Mouse (Mus musculus): ENCODE measurements around the gene Islr2. TPM values are rescaled to one million over a fixed set of nuclear protein-coding genes. Genes with fewer than 3 reads are reported as not detected.
A peak's percentile ranks its signal among the peaks of the same experiment; 100 is the strongest.

Islr2 gene
- polyA plus RNA-seq, 1 experiment = 42.5 TPM

DNA sequence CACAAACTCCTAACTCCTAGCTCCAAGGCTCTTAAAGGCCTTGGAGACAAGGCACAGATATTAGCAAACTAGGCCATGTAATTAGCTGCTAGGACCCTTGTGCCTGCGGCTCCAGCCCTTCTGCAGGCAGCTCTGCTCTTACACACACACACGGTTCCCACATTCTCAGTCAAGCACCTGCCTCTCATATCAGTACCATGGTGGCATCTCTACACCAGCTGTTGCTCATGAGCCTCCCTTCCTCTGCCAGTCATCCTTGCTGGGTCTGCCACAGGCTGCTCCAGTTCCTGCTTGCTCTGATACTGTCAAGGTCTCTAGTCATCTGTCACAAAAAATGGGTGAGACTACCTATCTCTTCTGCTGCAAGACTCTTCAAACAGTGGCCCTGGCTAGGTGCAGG, 20.2 kb upstream of the Islr2 start:
- no peak for DNase-seq (ENCODE audit: extremely low spot score in 1 of 2, low spot score in 1 of 2)

DNA sequence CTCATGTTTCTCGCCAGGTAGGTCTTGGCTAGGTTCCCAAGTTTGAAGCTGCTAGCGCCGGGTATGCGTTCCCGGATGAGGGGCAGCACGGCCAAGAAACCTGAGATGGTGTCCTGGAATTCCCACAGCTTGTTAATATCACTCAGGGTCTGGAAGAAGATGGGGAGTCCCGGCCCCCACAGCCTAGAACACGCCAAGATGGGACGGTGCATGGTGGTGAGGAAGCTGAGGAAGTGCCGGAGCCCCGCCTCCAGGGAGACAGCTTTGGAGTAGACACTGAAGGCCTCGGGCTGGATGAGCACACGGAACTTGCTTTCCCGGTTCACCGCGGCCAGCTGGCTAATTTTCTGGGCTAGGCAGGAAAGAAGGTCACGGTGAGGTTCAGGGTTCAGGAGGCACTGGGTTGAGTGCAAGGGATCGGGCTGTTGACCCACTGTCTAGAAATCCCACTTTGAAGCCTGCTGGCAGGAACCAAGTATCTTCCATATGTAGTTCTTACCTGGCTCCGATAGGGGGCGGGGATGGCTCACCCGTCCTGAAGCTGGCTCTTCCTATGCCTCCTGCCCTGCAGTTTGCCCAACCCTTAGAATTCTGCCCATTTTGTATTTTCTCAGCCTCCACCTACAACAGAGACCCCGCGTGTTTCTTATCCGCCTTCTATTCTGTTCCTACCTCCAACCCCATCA, 16.2 kb upstream of the Islr2 start:
- peak in 1 of 2 experiments; percentile 59 for DNase-seq (ENCODE audit: extremely low spot score in 1 of 2, low spot score in 1 of 2)

DNA sequence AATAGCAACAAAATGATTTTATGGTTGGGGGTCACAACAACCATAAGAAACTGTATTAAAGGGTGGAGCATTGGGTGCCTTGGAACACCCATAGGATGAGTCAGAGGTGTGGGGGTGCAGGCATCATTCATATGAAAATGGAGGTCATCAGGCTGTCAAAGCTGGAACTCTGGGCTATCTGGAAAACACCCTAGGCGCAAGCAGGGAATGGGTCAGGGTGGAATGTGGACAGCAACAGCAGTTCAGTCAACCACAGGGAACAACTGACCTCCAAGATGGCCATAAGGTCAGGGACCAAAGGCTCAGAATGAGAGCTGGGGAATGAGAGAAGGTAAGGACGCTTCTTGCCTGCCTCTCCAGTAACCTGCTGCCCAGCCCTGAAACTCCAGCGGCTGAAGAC, 14.4 kb upstream of the Islr2 start:
- DNase-seq (ENCODE audit: extremely low spot score in 1 of 2, low spot score in 1 of 2) = no peak

DNA sequence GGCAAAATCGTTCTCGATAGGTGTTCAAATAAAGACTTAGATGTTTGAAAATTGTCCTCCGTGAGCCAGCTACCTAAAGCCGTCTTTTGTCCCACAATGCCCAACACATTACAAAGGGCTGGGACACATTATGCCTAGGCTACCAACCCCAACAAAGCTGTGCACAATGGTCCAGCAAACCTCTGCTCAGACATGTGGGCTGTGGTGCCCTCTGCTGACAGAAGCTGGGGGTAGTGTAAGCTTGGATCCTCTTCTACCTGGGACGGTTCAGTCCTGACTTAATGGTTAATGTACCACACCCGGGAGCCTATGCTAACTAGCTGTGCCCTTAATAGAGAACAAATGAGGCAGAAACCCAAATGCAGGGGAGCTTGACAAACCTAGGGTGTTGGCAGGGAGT, 12.3 kb upstream of the Islr2 start:
- DNase-seq (ENCODE audit: extremely low spot score in 1 of 2, low spot score in 1 of 2) = peak in 1 of 2 experiments; percentile 63

DNA sequence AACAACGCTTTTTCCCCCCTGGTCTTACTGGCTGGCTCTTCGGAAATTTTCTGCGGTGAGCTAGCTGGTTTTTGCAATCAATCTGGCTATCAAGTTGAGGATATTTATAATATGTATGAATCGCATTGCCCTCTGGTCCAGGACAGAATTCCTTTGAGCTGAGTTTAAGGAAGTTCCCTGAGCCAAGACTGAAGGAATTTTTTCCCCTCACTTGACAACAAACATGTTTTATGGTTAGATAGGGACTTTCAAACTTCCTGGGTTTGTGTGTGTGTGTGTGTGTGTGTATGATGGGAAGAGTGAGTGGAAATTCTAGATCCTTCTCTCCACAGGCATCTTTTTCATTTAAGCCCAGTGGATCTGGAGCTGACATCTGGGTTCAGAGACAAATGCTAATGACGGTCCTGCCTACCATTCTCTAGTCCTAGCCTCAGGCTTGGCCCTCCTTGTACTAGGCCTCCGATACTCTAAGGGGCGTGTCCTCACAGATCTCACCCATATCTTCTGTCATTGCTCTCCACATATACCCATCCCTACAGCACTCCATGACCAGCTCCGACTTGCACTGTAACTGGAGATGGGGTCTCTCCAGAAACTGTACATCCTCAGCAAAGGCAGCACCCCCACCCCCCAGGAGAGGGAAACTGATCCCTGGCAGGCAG, 10.5 kb upstream of the Islr2 start:
- no peak for DNase-seq (ENCODE audit: extremely low spot score in 1 of 2, low spot score in 1 of 2)

DNA sequence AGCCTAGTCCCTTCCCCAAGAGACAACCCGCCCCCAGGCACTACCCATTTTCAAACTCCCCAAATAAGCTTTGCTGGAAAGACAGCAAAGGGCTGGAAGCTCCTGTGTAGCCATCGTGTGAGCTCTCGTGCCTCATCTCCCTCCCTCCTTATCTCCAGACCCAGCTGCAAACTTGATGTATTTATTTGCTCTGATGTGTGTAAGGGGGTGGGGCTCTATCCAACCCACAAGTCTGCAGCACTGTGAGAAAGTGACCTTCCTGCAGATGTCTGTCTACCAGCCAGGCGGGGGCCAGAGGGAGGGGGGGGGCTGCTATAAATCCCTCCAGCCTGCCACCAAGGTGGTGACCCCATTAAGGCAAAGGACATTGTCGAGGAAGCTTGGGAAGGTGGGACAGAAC, 9.7 kb upstream of the Islr2 start:
- DNase-seq (ENCODE audit: extremely low spot score in 1 of 2, low spot score in 1 of 2) = no peak

DNA sequence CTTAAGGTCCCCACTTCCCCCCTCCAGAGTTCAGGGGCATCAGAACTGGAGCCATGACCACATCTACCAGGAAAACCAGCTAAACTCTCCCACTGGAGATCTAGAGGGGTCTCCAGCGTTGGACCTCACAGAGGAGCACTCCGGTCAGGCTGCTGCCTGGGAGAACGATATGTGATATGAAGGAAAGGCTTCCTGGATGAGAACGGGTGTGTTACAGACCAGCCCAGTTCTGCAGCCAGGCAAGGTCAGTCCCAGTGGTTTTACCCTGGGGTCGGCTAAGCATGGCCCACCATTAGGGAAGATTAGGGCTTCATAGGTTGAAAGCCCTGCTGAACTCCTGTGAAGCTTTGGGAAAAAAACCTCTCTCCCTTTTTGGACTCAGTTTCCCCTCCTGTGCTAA, 9.3 kb upstream of the Islr2 start:
- DNase-seq (ENCODE audit: extremely low spot score in 1 of 2, low spot score in 1 of 2) = no peak

DNA sequence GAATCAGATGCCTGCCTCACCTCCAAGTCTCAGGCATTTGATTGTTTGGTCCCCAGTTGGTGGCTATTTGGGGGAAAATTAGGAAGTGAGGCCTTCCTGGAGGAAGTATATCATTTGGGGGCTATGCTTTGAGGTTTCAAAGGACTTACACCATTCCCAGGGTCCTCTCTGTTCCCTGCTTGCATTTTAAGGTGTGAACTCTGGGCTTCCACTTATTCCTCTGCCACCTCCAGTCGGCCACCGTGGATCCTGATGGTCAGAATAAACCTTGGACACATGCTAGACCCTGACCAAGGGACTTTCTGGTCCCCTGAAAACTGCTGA, 6.1 kb upstream of the Islr2 start:
- DNase-seq (ENCODE audit: extremely low spot score in 1 of 2, low spot score in 1 of 2) = no peak

DNA sequence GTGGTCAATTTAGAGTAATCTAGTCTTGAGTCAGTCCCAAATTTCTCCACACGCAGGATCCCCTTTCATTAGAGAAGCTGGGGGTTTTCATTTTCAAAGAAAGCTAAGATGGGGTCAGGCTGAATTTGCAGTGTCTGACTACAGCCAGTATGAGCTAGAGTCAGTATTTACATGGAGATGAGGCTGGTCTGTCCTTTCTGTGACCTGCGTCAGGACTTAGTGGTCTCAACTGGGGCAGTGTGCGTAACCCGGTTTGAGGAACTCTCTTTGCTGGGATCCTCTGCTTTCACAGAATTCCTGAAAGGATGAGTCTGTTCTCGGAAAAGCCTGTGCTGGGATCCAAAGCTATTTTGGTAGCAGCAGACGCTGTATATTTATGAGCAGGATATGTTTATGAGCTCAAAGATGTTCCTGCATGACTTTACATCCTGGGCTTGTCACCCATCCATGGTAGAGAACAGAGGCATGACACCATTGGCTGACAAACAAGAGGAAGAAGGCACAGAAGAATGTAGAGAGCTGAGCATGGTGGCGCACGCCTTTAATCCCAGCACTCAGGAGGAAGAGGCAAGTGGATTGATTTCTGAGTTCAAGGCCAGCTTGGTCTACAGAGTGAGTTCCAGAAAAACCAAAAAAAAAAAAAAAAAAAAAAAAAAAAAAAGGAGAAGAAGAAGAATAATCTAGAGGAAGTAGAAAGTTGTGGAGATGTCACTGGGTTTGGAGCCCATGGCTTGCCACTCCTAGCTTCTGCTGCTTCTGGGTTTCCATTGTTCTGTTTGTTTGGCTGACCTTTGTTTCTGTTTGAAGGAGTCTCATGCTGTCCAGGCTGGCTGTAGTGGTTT, 5.6 kb upstream of the Islr2 start:
- DNase-seq (ENCODE audit: extremely low spot score in 1 of 2, low spot score in 1 of 2) = peak in 1 of 2 experiments; percentile 36

DNA sequence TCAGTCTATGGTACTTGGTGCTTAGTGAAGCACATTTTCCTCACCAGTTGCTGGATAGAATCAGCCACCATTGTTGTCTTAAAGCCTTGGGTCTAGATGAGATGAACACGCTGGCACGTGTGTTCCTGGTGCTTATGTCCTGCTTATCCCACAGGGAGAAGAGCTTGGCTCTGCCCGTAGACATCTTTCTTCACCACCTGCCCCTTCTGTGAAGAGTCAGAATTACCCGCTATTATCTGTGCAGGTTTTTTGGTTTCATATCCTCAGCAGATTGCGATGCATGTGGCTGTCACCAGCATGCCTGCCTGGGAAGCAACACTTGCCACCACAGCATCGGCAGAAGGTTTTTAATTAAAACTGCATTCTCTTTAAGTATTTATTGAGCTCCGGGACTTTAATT, 1.9 kb upstream of the Islr2 start:
- no peak for DNase-seq (ENCODE audit: extremely low spot score in 1 of 2, low spot score in 1 of 2)

DNA sequence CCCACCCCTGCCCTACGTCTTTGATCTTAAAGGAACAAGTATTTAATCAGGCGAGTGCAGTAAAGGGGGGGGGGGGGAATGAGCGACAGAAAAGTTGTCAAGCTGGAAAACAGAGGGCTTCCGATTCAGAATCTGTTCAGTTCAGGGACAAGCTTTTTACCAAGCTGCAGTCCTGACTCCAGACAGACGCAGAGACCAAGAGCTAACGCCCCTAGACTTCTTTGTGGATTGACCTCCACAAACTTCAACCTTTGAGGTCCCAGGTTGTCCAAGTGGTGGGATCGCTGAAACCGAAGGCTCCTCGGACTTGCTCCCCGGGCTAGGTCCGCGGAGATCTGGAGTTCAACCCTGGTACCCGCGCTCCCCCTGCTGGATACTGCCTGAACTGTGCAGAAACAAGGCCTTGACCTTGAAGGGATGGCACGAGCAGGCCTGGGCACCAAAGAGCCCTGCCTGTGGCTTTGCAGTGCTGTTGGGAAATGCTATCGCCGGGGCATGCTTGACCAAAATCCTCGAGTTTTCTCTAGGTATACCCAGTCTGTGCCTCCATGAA, 405 bp upstream of the Islr2 start:
- peak; percentile 78 to 96 for DNase-seq (ENCODE audit: extremely low spot score in 1 of 2, low spot score in 1 of 2)

DNA sequence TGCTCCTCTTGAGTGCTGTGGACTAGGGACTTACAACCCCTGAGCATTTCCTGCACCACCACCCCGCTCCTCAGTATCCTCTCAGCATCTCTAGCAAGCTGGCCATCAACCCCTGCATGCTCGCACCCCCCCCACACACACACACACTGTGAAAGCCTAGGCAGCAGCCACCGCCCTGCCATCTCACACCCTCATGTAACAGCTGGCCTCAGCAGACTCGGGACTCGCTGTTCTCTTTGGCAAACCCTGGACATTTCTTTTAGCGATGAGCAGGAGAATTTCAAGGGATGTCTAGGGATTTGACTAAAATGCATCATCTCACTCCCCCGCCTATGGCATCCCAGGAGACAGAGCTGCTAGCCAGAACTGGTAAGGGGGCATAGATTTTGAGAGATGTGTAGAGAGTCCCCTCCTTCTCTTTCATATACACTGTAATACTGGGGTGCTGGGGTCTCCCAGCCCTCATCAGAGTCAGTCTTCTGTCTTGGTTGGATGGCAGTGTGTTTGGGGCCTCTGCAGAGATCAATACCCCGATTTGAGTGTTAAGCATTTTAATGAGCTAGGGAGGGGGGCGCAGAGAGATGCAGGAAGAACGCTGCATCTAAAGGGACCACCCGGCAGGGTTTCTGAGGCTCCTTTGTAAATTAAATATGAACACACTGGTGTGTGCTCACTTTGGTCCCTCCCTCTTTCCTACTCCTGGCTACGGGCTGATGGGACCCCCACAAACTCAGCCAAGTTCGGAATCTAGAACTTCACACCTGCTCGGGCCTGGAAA, 1.3 kb downstream of the Islr2 start:
- peak in 1 of 2 experiments; percentile 77 for DNase-seq (ENCODE audit: extremely low spot score in 1 of 2, low spot score in 1 of 2)

DNA sequence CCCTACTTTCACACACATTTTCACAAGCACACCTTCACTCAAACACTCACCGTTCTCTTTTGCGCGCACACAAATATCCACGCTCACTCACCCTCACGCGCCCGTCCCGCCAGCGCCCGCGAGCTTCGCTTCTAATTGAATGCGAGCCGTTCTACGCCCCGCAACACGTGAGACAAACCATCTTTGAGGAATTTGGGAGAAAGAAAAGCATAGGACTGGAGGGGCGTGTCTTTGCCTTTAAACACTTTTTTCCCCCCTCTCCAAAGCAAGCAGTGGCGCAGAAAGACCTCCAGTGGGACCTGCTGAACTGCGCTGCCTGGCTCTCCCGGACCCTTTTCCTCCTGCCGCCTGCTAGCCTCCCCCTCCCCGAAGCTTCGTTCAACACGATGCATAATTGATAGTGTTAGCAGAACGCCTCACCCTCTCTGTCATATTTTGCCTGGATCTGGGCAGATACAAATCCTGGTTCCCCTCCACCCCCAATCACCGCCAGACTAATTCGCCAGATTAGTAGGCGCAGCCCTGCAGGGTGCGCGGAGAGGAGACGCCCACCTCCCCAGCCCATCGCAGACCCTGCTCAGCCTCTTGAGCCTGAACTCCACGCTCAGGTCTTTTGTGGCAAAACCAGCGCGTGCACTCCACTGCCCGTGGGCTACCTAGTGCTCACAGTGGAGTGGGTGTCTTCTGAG, 2.1 kb downstream of the Islr2 start:
- DNase-seq (ENCODE audit: extremely low spot score in 1 of 2, low spot score in 1 of 2) = peak in 1 of 2 experiments; percentile 64

DNA sequence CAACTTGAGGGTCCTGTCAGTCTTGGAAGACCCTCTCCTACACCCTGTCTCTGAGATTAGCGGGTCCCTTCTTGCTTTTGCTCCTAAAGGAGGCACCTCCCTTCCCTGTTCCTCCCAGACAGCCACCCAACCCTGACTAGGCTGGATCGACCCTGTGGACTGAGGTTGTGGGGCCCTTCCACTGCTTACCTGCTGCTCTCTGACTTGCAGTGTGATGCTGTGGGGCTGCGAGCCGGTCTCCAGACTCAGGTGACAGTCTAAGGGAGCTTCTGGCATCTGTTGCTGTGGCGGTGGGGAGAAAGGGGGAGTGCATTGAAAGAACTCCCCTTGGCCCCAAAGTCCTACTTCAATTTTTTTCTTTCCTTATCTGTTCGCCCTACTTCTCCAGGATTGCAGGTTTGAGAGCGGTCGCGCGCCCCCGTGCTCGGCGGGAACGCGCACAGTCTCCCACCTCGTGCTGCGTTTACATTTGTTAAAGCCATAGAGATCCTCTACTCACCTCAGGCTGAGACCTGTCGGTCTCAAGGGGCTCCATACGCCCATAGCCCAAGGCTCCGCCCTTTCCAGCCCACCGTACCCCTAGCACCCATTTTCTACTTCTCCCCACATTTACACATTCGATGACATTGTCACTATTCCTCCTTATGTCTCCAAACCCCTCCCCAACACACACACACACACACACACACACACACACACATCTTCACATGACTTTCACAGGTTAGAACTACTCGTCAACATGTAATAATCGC, 2.9 kb downstream of the Islr2 start:
- DNase-seq (ENCODE audit: extremely low spot score in 1 of 2, low spot score in 1 of 2) = peak in 1 of 2 experiments; percentile 39

DNA sequence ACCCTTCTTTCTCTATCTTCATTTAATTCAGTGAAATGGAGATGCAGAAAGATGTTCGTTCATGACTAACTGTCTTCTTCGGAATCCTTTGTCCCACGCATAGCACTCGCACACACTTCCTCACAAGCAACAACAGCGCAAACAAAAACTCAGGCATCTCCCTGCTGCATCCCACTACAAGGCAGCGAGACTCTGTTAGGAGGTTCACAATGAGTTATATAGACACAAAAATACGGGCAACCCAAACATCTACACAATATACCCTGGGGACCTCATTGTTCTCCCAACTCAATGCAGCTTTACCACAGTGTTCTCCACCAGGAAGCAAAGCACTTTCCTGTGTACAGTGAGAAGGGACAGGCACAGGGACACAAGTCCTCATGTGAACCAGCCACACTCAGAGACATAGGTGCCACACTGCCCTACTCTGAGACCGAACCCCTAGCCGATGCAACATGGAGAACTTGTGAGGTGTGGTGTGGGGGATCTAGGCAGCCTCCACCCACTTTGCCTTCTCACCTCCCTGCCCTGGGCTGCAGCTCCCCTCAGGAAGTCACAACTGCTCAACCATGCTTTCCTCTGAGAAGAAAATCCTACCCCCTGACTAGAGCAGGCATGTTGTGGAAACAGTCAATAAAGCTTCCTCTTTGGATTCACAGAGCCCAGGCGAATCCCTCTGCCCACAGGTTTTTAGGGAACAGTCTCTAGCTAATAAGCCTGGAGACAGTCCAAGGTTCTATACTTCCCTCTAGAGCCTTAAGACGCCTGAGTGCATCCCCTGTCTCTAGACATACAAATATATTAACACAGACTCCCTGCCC, 3.6 kb downstream of the Islr2 start:
- DNase-seq (ENCODE audit: extremely low spot score in 1 of 2, low spot score in 1 of 2) = peak in 1 of 2 experiments; percentile 51

DNA sequence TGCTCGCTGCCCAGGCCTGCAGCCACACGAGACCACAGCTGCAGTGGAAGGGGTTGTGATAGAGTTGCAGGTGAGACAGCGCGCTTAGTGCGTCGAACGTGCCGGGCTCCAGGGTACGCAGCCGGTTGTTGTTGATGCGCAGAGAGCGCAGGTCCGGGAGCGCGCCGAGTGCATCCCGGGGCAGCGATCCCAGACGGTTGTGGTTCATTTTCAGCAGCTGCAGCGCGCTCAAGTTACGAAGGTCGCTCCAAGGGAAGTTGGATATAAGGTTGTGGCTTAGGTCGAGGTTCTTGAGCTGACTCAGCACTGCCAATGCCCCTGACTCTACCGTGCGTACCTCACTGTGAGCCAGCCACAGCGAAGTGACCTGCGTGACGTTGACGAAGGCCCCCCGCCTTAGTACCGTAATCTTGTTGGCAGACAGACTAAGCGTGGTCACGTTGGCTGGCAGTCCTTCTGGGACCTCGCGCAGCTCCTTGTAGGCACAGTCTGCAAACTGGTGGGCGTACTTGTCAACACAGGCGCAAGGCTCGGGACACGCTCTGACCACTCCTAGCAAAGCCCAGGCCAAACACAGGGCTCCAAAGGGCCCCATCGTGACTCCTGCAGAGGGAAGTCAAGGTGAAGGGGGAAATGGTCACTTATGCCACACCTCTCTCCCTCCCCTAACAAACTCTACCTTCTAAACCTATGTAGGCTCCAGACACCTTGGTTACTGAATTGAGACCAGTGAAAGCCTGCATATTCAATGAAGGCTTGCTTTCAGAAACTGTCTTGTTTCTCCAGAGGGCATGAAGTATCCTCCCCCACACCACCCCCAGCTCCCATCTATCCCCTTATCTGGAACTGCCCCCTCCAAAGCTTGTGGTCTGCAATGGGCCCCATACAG, 4.5 kb downstream of the Islr2 start:
- peak in 1 of 2 experiments; percentile 44 for DNase-seq (ENCODE audit: extremely low spot score in 1 of 2, low spot score in 1 of 2)

DNA sequence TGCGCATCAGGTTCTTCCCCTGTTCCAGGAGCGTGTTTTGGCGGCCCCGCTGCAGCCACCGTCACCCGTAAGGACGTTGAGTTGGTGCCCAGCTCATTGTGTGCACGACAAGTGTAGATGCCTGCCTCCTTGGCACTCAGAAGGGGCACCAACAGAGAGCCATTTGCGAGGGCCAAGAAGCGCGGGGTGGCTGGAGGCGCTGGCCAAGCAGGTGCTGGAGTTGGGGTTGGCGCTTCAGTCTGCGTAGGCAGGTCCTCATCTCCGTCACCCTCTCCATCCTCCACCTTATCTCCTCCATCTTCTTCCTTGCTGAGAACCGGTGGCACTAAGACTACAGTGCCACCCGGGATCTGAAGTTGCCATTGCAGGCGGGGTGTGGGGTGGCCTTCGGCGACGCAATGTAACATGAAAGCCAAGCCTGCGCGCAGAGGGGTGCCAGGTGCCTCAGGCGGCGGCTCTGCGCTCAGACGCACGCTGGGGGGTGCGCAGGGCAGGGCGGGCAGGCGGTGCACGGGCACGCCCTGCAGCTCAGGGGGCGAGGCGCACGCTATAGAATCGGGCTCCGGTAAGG, 5.2 kb downstream of the Islr2 start:
- DNase-seq (ENCODE audit: extremely low spot score in 1 of 2, low spot score in 1 of 2) = no peak

Data from frontal cortex, adult 2 months (tissue).